Mouse (Mus musculus) ES-Bruce4 (cell line): ENCODE results near the gene Prom1. TPM values are rescaled to one million over a fixed set of nuclear protein-coding genes. Genes with fewer than 3 reads are reported as not detected.

Experiments used
- H3K27ac ChIP-seq: 2 replicates; pipeline ENCODE4 v1.5.1; 2012; ENCODE audit warnings: low read length, inconsistent platforms; ENCODE audit not compliant: insufficient read depth
- H3K27me3 ChIP-seq: 2 replicates; pipeline ENCODE4 v1.6.1; 2012; ENCODE audit warnings: mild to moderate bottlenecking, low read length, inconsistent platforms; ENCODE audit not compliant: control insufficient read depth, poor library complexity, insufficient read depth, severe bottlenecking
- H3K36me3 ChIP-seq: 2 replicates; pipeline ENCODE4 v1.6.1; 2012; ENCODE audit warnings: inconsistent platforms, mild to moderate bottlenecking, low read length, moderate library complexity; ENCODE audit not compliant: control insufficient read depth, poor library complexity, insufficient read depth, severe bottlenecking
- H3K4me1 ChIP-seq: one replicate; pipeline ENCODE4 v1.8.1; 2011; ENCODE audit warnings: low read length; ENCODE audit not compliant: control insufficient read depth, insufficient read depth
- H3K4me3 ChIP-seq: 2 replicates; pipeline ENCODE4 v1.5.1; 2011; ENCODE audit warnings: low read depth, mild to moderate bottlenecking, low read length
- H3K9ac ChIP-seq: 2 replicates; pipeline ENCODE4 v1.6.1; 2012; ENCODE audit warnings: low read depth, mild to moderate bottlenecking, inconsistent platforms; ENCODE audit not compliant: poor library complexity, severe bottlenecking
- H3K9me3 ChIP-seq: replicated peaks from 2 replicates; pipeline ENCODE4 v1.6.1; 2012; ENCODE audit warnings: mild to moderate bottlenecking, low read length, inconsistent platforms; ENCODE audit not compliant: control insufficient read depth, poor library complexity, insufficient read depth, severe bottlenecking
- CTCF ChIP-seq: IDR thresholded peaks from one replicate; pipeline ENCODE4 v1.8.1; 2011; ENCODE audit warnings: low read depth, low read length
- EP300 ChIP-seq: IDR thresholded peaks from 2 replicates; pipeline ENCODE4 v1.6.1; 2011; ENCODE audit warnings: low read depth, low read length; ENCODE audit not compliant: insufficient read depth
- POLR2A ChIP-seq: IDR thresholded peaks from one replicate; pipeline ENCODE4 v1.8.1; 2011; ENCODE audit warnings: low read length; ENCODE audit not compliant: insufficient read depth
- polyA plus RNA-seq: library from polyadenylated mRNA; stranded (reverse); fragments of >200 nt; gene quantifications from 2 replicates; pipeline ENCODE4 v1.2.4, GENCODE M21; 2011; ENCODE audit warnings: low read depth; ENCODE audit not compliant: missing spikeins, insufficient read depth, insufficient read length

The Prom1 gene
- polyA plus RNA-seq, 1 experiment = 44.5 TPM

DNA sequence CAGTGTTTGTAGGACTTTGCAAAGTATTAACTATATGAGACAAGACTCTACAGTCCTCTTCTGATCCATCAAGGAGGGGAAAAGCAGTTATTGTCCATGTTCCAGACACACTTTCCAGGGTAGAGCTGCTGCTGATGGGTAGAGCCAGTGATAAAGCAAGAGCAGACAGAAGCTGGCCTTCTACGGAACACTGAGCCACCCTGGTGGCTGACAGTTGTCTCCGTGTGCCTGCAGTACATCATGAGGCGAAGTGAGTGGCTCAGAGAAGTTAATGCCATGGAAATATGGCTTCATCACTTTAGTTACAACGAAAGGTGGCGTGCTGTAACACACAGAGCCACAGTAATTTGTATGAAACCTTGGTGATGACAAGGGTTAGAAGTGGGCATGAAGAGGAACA is 112.8 kb downstream of the Prom1 start:
- TF ChIP-seq CTCF = peak; percentile 32
- TF ChIP-seq POLR2A = no peak
- no peak for TF ChIP-seq EP300
- no peak overlapping the region for H3K27ac ChIP-seq
- H3K36me3 ChIP-seq = no peaks in the 10 kb centered on the region

GRCm38 (mm10) chr5:43986212-43986611 is 115.6 kb downstream of the Prom1 start:
- Histone ChIP-seq H3K4me1 (peaks cover 4% of the 10 kb centered on the region), H3K9me3 (0 out of 2 replicates have a peak, but pooled peaks cover 2% of the 10 kb centered on the region), H3K36me3 (no peaks in the 10 kb centered on the region), H3K27me3 (no peaks in the 10 kb centered on the region), H3K27ac (no peak overlapping the region), H3K4me3 (no peak overlapping the region), H3K9ac (no peak overlapping the region)
- TF ChIP-seq POLR2A (no peak), CTCF (no peak), EP300 (no peak)

More for the DNA sequence above, 112.8 kb downstream of the Prom1 start:
- no peak overlapping the region for H3K9ac ChIP-seq
- no peaks in the 10 kb centered on the region for H3K4me1 ChIP-seq
- no peak overlapping the region for H3K4me3 ChIP-seq
- H3K27me3 ChIP-seq = no peaks in the 10 kb centered on the region
- H3K9me3 ChIP-seq = no peaks in the 10 kb centered on the region

GRCm38 (mm10) chr5:43982896-43983295 is 118.9 kb downstream of the Prom1 start:
- peaks cover 6% of the 10 kb centered on the region; the same call in 1 of the 2 replicates for H3K9me3 ChIP-seq
- no peaks in the 10 kb centered on the region for H3K27me3 ChIP-seq
- H3K4me1 ChIP-seq = peaks cover 4% of the 10 kb centered on the region
- H3K4me3 ChIP-seq = no peak overlapping the region
- H3K27ac ChIP-seq = peak overlapping the region; percentile 95
- no peak overlapping the region for H3K9ac ChIP-seq
- TF ChIP-seq CTCF = no peak
- TF ChIP-seq POLR2A = no peak
- TF ChIP-seq EP300 = no peak
- H3K36me3 ChIP-seq = no peaks in the 10 kb centered on the region

- TF ChIP-seq CTCF = no peak
- TF ChIP-seq EP300 = 0 out of 2 replicates have a peak, but pooled peaks have one; percentile 45
- no peak for TF ChIP-seq POLR2A
- Histone ChIP-seq H3K36me3 (no peaks in the 10 kb centered on the region), H3K4me3 (no peak within 1 kb of the TSS), H3K27ac (peak within 1 kb of the TSS; percentile 95), H3K27me3 (no peaks in the 10 kb centered on the region), H3K9ac (no peak within 1 kb of the TSS), H3K9me3 (peaks cover 9% of the 10 kb centered on the region), H3K4me1 (peaks cover 4% of the 10 kb centered on the region)
Measured at GRCm38 (mm10) chr5:43981620-43982019, 120.2 kb downstream of the Prom1 start, which contains the start of gene Fgfbp1. Fgfbp1 (minus strand) TSS chr5:43981779.

- H3K27me3 ChIP-seq = no peaks in the 10 kb centered on the region
- no peak for TF ChIP-seq POLR2A
- TF ChIP-seq CTCF = no peak
- no peak for TF ChIP-seq EP300
- H3K36me3 ChIP-seq = no peaks in the 10 kb centered on the region
- H3K4me1 ChIP-seq = peaks cover 4% of the 10 kb centered on the region
- no peak overlapping the region for H3K9ac ChIP-seq
- no peak overlapping the region for H3K27ac ChIP-seq
- H3K9me3 ChIP-seq = peaks cover 12% of the 10 kb centered on the region
- no peak overlapping the region for H3K4me3 ChIP-seq
Measured at GRCm38 (mm10) chr5:43980397-43980796, 121.4 kb downstream of the Prom1 start.

DNA sequence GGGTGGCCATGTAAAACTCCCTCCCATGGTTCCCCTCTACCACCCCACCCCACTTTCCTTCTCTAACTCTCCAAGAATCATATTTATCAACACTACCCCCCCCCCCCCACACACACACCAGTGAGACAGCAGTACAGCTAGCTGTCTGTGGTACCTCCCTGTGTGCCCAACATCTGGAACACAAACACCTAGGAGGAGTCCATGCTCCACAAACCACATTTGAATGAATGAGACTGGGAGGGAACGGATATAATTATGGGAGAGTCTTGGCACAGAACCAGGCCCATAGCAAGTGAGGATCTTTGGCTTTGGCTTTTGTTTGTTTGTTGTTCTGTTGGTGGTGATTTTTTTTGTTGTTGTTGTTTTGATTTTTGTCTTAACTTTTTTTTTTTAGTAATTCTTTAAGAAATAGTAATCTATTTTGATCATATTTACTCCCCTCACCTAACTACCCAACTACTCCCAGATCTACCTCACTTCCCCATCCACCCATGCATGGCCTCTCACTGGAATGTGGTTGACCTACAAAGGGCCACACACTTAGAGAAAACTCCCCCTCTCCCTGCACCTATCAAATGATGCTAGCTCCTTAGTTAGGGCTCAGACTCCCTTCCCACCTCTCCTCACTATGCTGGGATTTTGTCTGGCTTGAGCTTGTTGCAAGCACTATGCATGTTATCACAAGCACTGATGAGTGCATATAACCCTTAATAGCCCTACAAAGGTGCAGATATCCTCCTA is 124.8 kb downstream of the Prom1 start:
- no peak for TF ChIP-seq CTCF
- Histone ChIP-seq H3K9ac (no peak overlapping the region), H3K4me3 (no peak overlapping the region), H3K4me1 (no peaks in the 10 kb centered on the region), H3K9me3 (peaks cover 15% of the 10 kb centered on the region), H3K27me3 (no peaks in the 10 kb centered on the region), H3K36me3 (no peaks in the 10 kb centered on the region), H3K27ac (no peak overlapping the region)
